Mouse (Mus musculus) olfactory bulb, adult 2 months (tissue): ENCODE results near the gene Dlg2.

Experiments
- CTCF ChIP-seq: fragments of 200-500 bp; IDR thresholded peaks from 2 replicates; pipeline ENCODE4 v1.5.1; 2012; ENCODE audit warnings: low read depth, mild to moderate bottlenecking, low read length, moderate library complexity; ENCODE audit not compliant: insufficient read depth
- POLR2A ChIP-seq: fragments of 200-500 bp; IDR thresholded peaks from 2 replicates; pipeline ENCODE4 v1.6.1; 2012; ENCODE audit warnings: mild to moderate bottlenecking, low read depth, low read length, moderate library complexity; ENCODE audit not compliant: insufficient read depth

DNA sequence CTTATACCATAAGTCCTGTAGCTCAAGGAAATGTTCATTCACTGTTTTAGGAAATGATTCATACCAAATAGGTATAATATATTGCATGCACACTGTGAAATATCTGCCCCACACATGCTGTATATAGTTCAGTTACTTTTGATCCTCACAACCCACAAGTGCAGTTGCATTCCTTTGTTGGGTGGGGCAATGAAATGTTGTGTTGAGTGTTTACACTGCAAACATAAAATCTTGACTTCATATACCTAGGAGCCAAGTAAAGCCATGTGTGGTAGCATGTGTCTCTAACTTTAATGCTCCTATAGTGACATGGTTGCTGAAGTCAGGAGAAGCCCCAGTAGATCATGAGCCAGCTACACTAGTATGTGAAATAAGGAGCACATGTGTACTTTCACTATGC is 1372.9 kb downstream of the Dlg2 start:
- TF ChIP-seq CTCF (no peak), POLR2A (no peak)
